Comparison of ENCODE assay signal across 16 mouse cellular contexts in the genomic region with DNA sequence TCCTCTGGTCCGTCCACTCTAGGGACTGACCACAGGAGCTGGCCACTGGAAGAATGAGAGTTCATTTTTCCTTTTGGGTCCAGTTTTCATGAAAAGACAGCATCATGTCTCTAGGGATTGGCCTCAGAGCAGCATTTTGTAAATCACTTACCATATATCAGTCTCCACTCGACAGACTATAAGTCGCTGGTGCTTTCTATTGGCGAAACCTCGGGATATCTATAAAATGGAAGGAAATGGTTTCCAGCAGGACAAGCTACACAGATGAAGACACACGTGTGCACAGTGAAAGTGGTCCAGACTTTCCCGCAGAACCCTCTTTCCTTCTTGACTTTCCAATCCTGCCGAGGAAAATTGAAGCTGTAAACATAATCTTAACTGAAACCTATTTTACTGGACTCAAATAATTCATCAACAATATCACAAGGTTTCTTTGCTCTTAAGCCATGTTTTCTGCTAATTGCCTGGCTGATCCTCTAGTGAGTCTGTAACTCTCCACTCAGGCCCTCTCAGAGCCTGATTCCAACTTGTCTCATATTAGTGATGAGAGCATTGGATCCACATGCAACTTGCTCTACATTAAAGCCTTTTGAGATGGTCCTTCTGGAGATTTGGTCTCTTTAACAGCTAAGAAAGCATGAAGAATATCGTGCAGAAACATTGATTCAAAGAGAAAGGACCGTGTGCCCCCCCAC.
"Had no signal": no experiment of that assay in that cellular context is flagged by ENCODE, and none has a peak within 500 bp of the region (broad histone marks: within the 10 kb centered on the region; RNA-seq: fewer than 3 reads in every experiment).

No protein-coding gene starts in this region.

- H3K36me3 ChIP-seq: lung, embryonic 15.5 days; midbrain, embryonic 13.5 days; midbrain, embryonic 15.5 days; neural tube, embryonic 12.5 days; stomach, embryonic 15.5 days had no signal

- H3K9me3 ChIP-seq: lung, embryonic 15.5 days; megakaryocyte, embryonic 14.5 days; midbrain, embryonic 13.5 days; midbrain, embryonic 15.5 days; neural tube, embryonic 12.5 days; stomach, embryonic 15.5 days had no signal

- ATAC-seq: liver, postnatal 0 days; lung, postnatal 0 days; midbrain, embryonic 13.5 days; midbrain, embryonic 15.5 days had no signal

- H3K4me2 ChIP-seq: lung, embryonic 15.5 days; midbrain, embryonic 13.5 days; midbrain, embryonic 15.5 days; neural tube, embryonic 12.5 days; stomach, embryonic 15.5 days had no signal

- H3K4me1 ChIP-seq: lung, embryonic 15.5 days; megakaryocyte, embryonic 14.5 days; midbrain, embryonic 13.5 days; midbrain, embryonic 15.5 days; neural tube, embryonic 12.5 days; stomach, embryonic 15.5 days had no signal

- DNase-seq: liver, postnatal 0 days; lung, adult 2 months; lung, postnatal 14 days; lung, postnatal 36 days; right cerebral cortex, postnatal 14 days; thymus, adult 18-20 months; thymus, postnatal 14 days; thymus, postnatal 36 days had no signal

- H3K27me3 ChIP-seq: lung, embryonic 15.5 days; megakaryocyte, embryonic 14.5 days; midbrain, embryonic 13.5 days; midbrain, embryonic 15.5 days; neural tube, embryonic 12.5 days; stomach, embryonic 15.5 days had no signal

- H3K4me3 ChIP-seq: lung, embryonic 15.5 days; megakaryocyte, embryonic 14.5 days; midbrain, embryonic 13.5 days; midbrain, embryonic 15.5 days; neural tube, embryonic 12.5 days; stomach, embryonic 15.5 days had no signal

- H3K27ac ChIP-seq: lung, embryonic 15.5 days; macrophage; midbrain, embryonic 13.5 days; midbrain, embryonic 15.5 days; neural tube, embryonic 12.5 days; stomach, embryonic 15.5 days had no signal

- H3K9ac ChIP-seq: liver, postnatal 0 days; lung, embryonic 15.5 days; midbrain, embryonic 13.5 days; midbrain, embryonic 15.5 days; neural tube, embryonic 12.5 days; stomach, embryonic 15.5 days had no signal
